Mouse (Mus musculus): ENCODE results near the gene Dtnb.

DNA sequence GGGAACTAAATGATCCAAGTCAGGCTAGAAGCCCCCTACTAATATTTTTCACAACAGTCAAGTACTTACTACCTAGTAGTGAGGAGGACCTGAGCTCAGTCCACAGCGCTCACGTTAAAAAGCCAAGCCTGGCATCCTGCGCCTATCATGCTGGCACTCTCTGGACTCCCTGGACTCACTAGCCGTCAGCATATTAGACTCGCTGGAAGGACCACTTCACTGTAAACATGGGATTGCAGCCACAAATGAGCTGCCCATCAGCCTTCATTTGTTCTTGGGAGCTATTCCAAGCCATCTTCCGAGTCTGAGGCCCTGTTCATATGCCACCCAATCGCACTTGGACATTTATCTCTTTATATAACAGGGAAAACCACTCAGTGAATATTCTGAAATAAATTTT lies 31.3 kb upstream of the Dtnb start:
- TF ChIP-seq CTCF (IDR thresholded peaks at IDR 0.05; ENCODE audit: low read depth) (no peak), EP300 (optimal IDR thresholded peaks at IDR 0.05) (no peak)

Data from stomach, postnatal 0 days (tissue).